Mouse (Mus musculus): Measurements from ENCODE around the gene 1700017B05Rik.

DNA sequence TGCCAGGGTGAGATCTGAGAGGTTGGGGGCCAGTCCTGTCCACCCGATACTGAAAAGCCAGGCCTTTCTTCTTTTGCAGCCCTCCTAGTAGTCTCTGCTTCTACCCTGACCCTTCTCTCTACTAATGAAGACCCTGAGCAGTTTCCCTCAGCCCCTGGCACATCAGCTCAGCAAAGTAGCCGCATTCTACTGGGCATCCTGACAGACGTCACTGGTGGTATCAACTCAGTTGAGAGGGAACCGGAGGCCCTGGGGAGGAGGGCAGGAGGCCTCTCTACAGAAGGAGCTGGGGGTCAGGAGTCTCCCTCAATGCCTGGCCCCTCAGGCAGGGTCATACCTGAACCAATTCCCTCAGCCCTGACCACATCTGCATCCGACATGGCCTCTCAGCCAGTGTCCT, 21.3 kb downstream of the 1700017B05Rik start:
- TF ChIP-seq POLR2A (IDR thresholded peaks at IDR 0.05; ENCODE audit: insufficient read depth, low read length), result no peak
- TF ChIP-seq CTCF (IDR thresholded peaks at IDR 0.05; ENCODE audit: low read depth, low read length), result no peak
- TF ChIP-seq EP300 (IDR thresholded peaks at IDR 0.05; ENCODE audit: insufficient read depth, low read depth, low read length), result no peak
